Mouse (Mus musculus) right cerebral cortex, postnatal 36 days (tissue): ENCODE results near the gene Vmn2r84.
"Not testable (repeated sequence)": the region's sequence is repeated elsewhere in the genome, so short reads cannot be mapped to it uniquely, and the experiment has no call there.

Experiments used
- DNase-seq, 2 experiments: peaks; one replicate each; pipeline ENCODE4 v3.0.0; 2022; ENCODE audit warnings: low spot score in 2 of 2, mixed read lengths in 1 of 2

Gene Vmn2r84

GRCm38 (mm10) chr10:130394232-130394631, at the start of gene Vmn2r84:
Vmn2r84 (minus strand) TSS chr10:130394332.
- no peak for DNase-seq

- DNase-seq, result not testable (repeated sequence)
These were observed 40.2 kb upstream of the Vmn2r84 start for GRCm38 (mm10) chr10:130434185-130434898.

- DNase-seq, result not testable (repeated sequence)
These were observed 35.5 kb upstream of the Vmn2r84 start, which contains the start of gene Vmn2r85 for GRCm38 (mm10) chr10:130429603-130430002. Vmn2r85 (minus strand) TSS chr10:130429703.

DNA sequence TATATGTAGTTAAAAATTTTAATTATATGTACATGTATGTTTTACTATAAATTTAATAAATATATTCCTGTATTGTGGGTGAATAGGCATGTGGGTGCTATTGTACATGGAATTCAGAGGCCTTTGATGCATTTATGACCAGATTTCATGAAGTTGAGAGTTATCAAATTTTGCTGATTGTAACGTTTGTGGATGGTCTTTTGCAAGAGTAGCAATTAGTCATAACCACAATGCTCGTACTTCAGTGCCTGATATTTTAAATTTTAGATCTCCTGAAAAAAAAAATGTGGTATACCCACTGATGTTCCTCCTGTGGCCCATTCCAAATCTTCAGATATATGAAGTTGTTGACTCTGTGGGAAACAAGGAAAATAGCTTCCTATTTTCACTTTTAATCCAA, 28.2 kb upstream of the Vmn2r84 start:
- not testable (repeated sequence) for DNase-seq

DNA sequence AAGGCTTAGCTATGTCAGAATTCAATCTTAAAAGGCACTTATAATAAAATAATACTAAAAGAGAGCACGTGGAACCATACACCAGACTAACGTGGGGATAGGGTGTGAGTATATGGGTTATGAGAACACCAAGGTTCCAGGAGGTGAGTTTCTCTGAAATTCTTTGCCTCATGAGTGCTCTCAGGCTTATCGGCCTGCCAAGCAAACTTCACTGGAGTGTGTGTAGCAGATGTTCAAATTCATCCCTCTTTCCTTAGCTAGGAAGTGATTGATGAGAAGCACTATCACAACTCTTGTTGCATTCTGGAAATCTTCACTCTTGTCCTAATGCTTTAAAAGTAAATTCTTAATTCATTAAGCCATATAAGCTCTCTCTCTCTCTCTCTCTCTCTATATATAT, 26.3 kb upstream of the Vmn2r84 start:
- DNase-seq, result no peak

DNA sequence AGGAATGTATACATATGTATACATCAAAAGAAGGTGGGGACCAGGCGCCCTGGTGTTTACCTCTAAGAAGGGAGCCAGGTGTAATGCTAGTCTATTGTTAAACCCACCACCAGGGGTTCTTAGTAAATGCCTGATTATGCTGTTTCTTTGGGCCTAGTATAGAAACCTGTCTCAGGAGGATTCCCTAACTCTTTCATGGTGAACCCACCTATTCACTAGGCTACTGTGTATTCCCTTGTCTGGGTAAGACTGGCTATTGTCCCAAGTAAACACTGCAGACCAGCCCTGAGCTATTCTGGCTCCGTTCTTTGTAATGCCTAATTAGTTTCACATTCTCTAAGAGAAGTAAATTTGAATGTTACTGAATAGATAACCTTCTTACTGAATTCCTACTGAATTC, 25.8 kb upstream of the Vmn2r84 start:
- not testable (repeated sequence) for DNase-seq

- not testable (repeated sequence) for DNase-seq
These were observed 22.2 kb upstream of the Vmn2r84 start for GRCm38 (mm10) chr10:130416352-130416751.

DNA sequence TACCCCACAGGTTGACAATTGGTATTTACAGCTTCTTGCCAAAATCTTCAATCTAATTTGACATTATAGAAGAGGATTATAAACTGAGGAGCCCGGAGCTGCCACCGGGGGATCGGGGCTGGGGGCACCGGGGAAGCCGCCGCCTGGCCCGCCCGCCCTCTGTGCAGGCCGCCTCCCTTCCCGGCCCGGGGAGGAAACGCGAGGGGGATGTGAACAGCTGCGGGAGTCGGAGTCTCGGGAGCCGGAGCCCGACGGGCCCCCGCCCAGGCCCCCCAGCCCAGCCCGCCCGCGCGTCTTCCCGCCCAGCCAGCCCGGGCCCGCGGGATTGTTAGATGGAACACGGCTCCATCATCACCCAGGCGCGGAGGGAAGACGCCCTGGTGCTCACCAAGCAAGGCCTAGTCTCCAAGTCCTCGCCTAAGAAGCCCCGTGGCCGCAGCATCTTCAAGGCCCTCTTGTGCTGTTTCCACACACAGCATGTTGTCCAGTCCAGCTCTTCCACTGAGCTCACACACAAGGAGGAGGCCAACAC, 18.1 kb upstream of the Vmn2r84 start:
- not testable (repeated sequence) for DNase-seq

DNA sequence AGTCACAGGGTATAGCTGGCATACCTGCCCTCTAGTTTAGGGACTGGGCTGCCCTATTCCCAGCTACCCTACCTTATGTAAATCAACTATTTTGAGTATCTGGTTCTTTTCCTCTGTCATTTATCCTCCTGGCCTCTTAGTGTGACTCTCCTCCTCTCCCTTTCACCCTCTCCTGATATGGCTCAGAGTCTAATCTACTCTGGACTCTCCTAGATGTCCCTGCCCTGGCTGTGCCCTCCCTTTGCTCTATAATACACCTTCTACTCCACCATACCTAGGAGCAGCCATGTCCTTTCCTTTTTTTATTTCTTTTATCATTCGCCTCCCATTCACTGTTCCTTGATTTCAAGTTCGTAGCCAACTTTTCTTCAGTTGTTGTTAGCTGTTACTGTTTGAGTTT, 19.0 kb downstream of the Vmn2r84 start:
- DNase-seq, result no peak

GRCm38 (mm10) chr10:130372491-130373173, 21.5 kb downstream of the Vmn2r84 start:
- DNase-seq, result no peak

DNA sequence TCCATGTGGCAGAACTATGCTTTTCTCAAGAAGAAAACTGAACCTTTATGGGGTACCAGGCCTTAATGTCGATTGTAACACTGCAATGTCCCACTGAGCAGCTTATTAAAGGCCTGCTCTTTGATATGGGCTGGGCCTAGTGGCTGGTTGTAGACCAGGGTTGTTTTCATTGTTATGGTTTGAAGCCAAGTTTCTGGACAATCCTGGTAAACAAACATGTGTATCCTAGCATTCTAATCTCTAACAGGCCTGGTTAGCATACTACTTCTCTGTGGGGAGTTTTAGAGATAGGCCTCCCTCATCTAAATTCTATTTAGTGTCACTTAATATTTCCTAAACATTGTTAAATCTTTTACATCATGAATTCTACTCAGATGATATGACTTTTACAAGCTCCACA, 22.5 kb downstream of the Vmn2r84 start:
- DNase-seq, result no peak

DNA sequence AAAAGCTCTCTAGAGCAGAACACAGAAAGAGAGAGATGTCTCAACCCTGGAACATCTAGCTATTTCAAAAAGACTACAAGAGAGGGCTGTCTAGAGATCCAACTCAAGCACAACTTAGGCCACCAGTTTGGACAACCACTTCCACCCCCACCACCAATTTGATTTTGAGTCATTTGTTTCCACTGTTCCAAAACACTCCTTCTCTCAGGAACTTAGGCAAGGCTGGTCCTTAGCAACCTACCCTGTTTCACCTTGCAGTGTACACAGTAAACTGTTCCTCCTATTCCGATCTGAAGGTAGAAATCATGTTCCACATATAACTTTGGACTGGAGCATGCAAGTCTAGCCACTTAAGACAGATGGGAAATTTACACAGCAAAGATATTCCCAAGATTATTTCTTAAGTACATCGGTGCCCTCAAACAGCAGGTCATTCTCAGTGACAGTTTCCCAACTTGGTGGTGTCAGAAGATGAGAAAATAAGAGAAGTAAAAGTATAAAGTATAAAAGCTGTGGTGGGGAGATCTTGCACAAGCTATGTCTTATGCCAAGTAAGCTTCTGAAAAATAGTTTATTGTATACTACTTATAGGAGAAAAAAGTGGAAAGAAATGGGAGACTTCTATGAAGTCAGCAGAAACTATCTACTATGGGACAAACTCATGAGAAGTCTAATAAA, 24.0 kb downstream of the Vmn2r84 start:
- DNase-seq, result no peak

DNA sequence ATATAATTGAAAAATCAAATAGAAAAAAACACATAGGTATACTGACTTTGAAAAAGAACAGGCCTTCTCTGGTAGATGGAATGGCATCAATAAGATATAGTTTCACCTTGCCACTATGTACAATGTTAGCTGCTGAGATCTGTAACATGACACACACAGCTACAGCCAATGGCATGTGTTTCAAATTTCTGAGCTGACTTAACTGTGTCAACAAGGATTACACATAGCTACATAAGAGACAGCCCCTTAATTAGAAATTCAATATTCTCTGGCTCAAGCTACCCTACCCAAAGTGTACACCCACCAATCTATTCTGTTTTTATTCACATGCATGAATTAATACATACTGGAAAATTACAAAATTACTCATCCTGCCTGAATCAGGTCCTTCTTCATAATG, 25.7 kb downstream of the Vmn2r84 start:
- no peak for DNase-seq

- no peak for DNase-seq
These were observed 29.4 kb downstream of the Vmn2r84 start for GRCm38 (mm10) chr10:130364766-130365165.

DNA sequence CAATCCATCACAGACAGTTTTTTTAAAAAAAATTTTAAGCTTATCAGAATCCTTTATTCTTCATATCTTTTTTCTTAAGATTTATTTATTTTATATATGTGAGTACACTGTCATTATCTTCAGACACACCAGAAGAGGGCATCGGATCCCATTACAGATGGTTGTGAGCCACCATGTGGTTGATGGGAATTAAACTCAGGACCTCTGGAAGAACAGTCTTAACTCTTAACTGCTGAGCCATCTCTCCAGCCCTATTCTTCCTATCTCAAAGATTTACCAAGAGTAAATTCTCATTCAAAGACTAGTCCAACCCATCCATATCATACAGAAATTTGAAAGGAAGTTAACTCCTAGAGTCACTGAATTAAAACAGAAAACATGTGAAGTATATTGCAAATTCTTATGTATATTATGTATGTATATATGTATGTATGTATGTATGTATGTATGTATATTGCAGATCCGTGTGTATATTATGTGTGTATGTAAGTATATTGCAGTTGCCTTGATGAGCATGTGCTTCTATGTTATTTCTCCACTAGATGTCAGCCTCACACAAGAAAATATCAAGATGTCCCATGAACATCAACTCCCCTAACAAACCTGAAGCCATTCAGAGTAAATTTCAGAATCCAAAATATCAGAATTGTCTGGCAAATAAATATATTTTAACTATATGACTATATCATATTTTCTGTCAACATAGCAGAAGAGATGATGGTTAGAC, 30.5 kb downstream of the Vmn2r84 start:
- DNase-seq, result no peak

DNA sequence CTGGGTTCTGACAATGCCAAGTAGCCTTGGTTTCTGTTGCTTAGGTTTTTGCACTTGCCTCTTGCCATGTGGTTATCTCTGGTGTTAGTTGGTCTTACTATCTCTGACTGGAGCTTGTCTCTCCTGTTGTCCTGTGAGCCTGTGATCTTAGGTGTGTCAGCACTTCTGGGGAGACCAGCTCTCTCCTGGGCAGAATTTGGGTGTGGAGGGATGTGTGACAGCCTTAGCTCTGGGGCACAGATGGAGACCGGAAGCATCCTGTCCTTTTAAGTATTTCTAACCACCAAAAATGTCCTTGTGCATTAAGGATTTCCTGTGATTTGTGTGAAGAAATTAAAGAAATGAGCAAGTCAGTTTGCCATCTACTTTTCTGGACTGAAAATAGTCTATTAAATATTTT, 50.1 kb downstream of the Vmn2r84 start:
- no peak for DNase-seq

- DNase-seq, result not testable (repeated sequence)
These were observed 54.1 kb downstream of the Vmn2r84 start for GRCm38 (mm10) chr10:130340050-130340449.

DNA sequence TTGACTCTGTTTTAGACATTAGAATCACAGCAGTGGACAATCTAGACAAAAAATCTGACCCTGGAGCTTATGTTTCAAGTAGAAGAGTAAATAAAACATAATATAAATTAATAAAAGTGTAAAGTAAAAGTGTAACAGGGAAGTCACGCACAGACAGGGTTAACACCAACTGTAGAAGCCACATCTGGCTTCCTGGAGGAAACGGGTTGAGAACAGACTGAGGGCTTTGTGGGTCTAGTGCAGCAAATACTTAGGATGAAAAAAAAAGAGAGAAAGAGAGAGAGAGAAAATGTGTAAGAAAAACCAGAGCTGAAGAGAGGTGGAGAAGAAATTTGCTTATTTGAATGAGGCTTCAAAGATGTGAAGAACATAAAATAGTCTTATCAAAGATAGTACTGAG, 56.6 kb downstream of the Vmn2r84 start:
- DNase-seq, result no peak

- no peak for DNase-seq
These were observed 57.7 kb downstream of the Vmn2r84 start for GRCm38 (mm10) chr10:130336385-130336784.

DNA sequence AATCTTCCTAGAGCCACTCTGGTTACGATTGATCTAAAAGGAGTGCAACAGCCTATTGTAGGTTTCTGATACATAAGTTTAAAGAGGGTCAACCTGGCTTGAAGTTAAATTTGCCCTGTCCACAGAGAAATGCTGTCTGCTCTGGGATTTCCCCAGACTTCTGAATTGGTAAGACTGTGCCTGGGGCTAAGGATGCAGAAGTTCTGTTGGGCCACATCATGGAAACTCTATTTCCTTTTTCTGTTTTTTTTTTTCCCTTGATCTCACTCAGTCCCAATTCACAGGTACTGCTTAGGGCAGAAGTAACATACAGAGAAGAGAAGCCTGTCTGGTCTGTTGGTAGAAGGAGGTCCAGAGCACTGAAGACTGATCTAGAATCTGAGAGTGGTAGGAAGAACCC, 63.4 kb downstream of the Vmn2r84 start:
- DNase-seq, result no peak
